Mouse (Mus musculus) layer of hippocampus, postnatal 36 days (tissue): ENCODE measurements around the gene Tmf1. TPM values are rescaled to one million over a fixed set of nuclear protein-coding genes. Genes with fewer than 3 reads are reported as not detected.
A peak's percentile ranks its signal among the peaks of the same experiment; 100 is the strongest.

Experiments
- DNase-seq, 2 experiments: peaks; one replicate each; pipeline ENCODE4 v3.0.0; 2022
- total RNA-seq, 2 experiments: library from RNA; stranded (reverse); gene quantifications; 2 replicates each; pipeline ENCODE4 v1.2.3; 2021

Tmf1 gene
- total RNA-seq, 2 experiments from 2014 or later, result 51.4 to 52.3 TPM

DNA sequence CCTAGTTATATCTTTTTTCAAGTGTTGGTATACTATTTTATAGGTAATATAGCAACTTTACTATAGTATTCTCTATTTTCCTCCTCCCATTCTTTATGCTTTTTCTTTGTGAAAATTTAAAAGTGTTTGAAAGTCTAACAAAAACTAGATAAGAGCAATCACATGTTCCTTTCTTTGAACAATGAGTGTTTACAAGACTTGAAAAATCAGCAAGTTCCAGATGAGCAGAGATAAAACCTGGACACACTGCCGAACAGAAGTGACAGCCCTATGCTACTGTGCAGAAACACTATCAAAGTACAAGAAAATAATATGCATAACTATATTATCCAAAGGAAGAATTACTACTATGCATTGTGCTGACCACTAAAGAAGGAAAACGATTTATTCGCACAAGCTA, 23.6 kb upstream of the Tmf1 start:
- no peak for DNase-seq

- DNase-seq, result no peak
Measured at GRCm38 (mm10) chr6:97200437-97200836, 21.5 kb upstream of the Tmf1 start.

GRCm38 (mm10) chr6:97179367-97179828, 476 bp upstream of the Tmf1 start:
- no peak for DNase-seq

GRCm38 (mm10) chr6:97175716-97176115, 3.2 kb downstream of the Tmf1 start:
- no peak for DNase-seq

DNA sequence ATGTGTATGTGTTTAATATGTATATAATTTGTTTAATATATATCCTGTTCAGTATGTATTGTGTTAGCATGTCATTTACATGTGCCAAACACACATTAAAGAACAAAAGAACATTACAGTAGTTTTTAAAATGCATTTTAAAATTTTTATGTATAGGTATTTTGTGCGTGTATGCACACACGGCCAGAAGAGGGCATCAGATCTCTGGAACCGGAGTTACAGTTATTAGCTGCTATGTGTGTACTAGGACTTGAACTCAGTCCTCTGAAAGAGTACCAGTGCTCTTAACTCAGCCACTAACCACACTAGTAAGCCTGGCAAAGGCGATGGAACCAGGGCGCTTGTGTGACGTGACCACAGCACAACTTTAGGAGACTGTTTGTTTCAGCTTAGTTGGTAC, 28.8 kb downstream of the Tmf1 start:
- DNase-seq, result no peak

DNA sequence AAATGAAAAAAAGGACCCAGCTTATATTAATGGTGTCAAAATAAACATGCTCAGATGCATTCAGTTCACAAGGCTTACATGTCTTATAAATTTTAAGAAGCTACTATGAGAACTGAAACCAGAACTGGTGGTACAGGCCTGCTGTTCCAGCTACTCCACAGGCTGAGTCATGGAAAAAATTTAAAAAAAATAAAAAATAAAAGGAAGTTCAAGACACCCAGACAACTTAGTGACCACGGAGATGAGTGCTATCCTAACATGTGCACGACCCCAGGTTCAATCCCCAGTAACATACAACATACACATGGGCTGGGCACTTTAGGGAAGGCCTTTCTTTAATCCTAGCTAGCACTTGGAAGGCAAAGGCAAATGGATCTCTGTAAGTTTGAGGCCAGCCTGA, 29.2 kb downstream of the Tmf1 start:
- no peak for DNase-seq

GRCm38 (mm10) chr6:97148383-97149251, 30.3 kb downstream of the Tmf1 start, which contains the start of gene Eogt:
Eogt (minus strand) TSS chr6:97149182.
- peak; percentile 63 to 70 for DNase-seq

DNA sequence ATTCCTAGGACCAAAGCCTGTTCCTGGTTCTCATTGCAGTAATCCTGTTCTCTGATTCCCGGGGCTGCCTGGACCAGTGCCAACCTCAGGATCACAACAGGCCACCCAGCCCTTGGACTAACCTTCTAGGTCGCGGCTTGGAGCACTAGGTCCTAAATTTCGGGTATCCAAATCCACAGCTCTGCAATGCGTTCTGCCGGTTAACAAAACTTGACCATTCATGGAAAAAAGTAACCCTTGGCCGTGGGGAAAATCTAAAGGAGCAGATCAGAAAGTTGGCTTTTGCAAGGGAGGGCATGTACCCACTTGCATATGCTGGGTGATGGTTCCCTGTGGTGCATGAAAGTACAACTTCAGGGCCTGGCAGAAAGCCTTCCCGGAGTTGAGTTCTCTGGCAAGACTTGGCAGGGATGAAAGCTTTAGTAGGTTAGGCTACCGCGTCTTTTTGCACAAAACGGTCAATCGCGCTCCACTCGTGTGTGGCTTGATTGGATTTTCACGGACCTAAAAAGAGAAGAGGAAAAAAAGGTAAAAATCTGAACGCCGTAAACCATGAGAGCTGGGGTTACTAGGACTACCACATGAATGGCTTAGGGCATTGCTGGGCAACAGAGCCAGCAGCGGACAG, 31.1 kb downstream of the Tmf1 start:
- peak; percentile 12 to 26 for DNase-seq

- no peak for DNase-seq
Measured at GRCm38 (mm10) chr6:97145156-97145555, 33.8 kb downstream of the Tmf1 start.

DNA sequence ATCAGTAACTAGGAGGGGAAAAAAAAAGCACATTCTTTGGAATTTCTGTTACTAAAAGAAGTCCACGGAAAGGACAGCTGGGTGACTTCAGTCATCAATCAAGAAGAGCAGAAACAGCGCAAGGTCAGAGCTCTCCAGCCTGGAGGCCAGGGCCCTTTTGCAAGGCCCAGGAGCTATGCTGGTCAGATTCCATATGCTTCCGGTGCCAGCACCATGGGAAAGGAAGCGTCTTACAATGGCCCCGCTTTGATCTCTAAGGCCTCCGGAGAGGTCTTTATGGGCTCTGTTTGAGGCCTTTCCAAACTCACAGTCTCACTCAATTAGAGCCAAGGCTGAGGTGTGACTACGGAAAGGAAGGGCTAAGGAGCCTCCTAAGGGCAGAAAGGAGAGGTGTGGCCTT, 34.6 kb downstream of the Tmf1 start:
- no peak for DNase-seq

DNA sequence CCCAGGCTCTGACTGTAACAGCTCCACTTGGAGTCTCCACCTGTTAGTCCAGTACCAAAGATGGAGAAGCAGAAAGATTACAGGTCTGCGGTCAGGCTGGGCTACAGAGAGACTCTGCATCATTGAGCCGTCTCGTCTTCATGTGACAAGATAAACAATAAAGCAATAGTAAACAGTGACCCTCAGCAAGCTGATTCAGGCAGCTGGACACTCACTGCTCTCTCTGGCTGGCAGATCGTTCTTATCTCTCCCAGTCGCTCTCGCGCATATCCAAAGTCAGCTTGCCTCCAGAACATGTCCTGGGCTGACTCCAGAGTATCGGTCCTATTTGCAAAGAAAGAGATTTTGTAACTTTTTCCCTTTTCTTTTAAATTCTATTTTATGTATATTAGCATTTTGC, 36.3 kb downstream of the Tmf1 start:
- no peak for DNase-seq

DNA sequence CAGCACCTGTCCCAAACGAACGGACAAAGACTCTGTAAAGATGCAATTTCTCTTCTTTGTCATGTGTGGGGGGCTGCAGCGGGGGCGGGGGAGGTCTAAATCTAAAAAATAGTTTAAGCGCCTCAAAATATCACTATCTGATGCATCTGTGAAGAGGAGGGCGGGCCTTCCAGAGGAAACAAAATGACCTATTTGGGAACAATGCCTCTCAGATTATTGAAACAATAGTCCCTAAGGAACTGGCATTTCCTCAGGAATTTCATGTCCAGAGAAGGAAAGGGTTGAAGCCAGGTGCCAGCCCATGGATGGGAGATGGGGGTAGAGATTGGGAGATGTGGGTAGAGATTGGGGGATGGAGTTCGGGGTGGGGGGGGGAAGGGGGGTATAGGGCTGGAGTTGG, 37.1 kb downstream of the Tmf1 start:
- DNase-seq, result no peak

- DNase-seq, result no peak
Measured at GRCm38 (mm10) chr6:97132707-97133303, 46.1 kb downstream of the Tmf1 start.

GRCm38 (mm10) chr6:97131808-97132207, 47.1 kb downstream of the Tmf1 start:
- DNase-seq, result no peak

GRCm38 (mm10) chr6:97130979-97131378, 47.9 kb downstream of the Tmf1 start:
- no peak for DNase-seq

DNA sequence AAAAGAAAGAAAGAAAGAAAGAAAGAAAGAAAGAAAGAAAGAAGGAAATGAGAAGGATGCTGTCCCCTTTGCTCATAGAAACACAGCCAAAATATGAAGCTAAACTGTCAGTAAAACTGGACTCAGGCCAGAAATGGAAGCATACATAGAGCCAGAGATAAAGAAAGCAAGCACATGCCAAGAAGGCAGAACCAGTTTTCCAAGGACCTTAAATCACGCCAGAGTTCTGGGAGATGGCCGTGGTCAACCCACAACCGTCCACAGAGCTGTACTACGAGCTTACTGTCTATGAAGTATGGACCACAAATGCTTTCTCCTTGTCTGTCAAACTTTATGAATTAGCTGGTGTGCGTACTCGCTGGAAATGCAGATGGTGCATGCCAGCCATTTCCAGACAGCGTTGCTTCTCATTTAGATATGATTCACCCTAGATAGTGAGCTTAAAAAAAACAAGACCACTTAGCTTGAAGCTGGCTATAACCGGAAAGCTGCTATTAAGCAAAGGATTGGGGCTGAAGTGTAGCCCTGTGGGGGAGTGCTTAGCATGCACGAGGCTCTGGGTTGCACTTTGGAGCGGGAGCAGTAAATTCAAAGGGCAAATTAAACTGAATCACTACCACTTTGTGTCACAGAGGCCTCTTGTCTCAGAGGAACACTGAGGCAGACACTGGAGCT, 54.4 kb downstream of the Tmf1 start:
- no peak for DNase-seq

- DNase-seq, result no peak
Measured at GRCm38 (mm10) chr6:97120922-97121321, 58.0 kb downstream of the Tmf1 start.

DNA sequence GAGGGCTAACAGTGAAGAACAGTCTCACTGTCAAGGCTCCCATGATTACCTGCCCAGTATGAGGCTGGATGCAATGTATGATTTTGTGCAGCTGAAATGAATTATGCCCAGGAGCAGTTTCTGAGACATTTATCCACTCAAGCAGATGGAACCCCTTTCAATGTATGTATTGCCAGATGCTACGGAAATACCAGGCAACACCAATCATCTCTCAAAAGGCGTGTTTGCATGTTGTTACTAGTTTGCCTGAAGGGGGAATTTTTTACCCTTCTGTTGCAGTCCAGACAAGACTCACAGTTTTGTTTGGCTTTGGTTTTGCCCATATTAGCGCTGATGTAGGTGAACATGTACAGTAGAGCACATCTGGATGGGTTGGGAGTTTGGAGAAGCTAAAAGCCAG, 60.6 kb downstream of the Tmf1 start:
- DNase-seq, result no peak

GRCm38 (mm10) chr6:97116896-97117295, 62.0 kb downstream of the Tmf1 start:
- no peak for DNase-seq

DNA sequence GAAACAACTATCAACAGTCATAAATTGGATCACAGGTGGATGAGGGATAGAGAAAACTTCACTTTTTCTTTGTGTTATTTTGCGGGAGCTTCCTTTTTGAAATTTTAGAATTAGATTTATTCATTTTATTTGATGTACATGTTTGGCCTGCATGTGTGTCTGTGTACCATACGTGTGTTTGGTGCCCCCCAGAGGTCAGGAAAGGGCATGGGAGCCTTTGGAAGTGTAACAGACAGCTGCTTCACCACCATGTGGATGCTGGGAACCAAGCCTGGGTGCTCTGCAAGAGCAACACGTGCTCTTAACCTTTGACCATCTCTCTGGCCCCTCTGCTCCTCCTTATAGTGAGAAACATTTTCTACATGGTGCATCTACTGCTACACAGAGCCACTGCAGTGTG, 64.1 kb downstream of the Tmf1 start:
- no peak for DNase-seq

DNA sequence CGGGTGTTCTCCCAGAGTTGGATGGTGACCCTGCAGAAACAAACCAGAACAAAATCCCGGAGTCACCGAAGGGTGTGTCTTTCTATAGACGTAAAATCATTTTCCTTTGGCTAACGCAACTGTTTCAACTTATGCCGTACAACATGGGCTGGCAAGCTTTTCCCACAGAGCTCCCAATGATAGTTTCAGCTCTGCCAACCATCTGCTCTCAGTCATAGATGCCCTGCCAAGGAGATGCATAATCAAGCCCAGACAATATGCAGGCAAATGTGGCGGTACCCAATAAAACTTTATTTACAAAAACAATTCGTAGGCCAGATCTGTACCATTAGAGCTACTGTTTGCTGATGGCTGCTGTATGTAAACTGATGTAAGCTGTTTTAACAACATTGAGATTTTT, 66.7 kb downstream of the Tmf1 start:
- DNase-seq, result peak; percentile 50 to 51

DNA sequence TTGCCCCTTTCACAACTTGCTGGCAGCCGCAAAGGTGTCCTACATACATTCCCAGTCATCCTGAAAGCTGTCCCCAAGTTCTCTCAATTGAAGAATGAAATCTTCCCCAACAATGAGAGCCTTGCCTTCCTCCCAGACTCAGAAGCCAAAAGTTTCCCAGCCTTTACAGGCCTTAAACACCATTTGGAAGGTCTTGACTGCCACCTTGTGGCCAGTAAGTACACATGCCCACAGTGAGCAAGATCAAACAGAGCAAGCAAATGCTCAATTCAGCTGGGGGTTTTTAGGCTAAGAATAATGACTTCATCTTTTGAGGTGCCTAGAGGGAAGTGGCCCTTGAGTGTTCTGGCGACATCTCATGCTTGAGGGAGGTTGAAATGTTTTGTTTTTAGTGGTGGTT, 72.1 kb downstream of the Tmf1 start:
- DNase-seq, result no peak

DNA sequence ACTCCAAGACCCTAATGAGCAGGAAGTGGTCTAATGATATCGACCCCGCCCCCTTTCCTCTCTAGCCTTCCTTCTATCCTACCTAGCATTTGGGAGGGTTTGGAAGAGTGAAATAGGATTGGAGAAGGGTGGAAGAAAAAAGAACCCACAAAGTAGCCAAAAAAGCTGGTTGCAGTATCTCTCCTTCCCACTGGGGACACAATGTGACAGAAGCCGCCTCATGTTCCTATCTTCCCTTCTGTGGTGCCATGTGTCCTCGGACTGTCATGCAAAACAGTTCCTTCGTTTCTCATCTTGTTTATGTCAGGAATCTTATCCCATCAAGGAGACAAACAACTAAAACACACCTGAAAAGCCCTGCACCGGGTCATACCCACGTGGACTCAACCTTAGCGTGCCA, 72.8 kb downstream of the Tmf1 start:
- DNase-seq, result no peak
